Mouse (Mus musculus): ENCODE measurements around the gene Gm10803. TPM values are rescaled to one million over a fixed set of nuclear protein-coding genes. Genes with fewer than 3 reads are reported as not detected.
A peak's percentile ranks its signal among the peaks of the same experiment; 100 is the strongest.

The Gm10803 gene
- polyA plus RNA-seq, 1 experiment from 2014 or later: not detected

DNA sequence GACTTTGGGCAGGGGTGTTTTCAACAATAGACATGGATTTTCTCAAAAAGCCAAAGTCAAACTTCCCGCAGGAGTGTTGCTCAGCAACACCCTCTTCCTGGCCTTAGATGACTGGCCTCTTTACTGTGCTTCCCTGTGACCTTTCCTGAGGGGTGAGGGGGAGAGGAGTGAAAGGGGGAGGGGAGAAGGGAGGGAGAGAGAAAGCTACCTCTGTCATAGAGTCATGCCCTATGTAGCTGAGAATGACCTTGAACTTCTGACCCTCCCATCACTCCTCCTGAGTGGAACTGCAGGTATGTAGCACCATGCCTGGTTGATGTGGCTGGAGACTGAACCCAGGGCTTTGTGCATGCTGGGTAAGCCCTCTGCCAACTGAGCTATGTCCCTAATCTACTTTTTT lies 25.5 kb downstream of the Gm10803 start:
- 33% methylated on average over 1 of the region's 1 CpGs for WGBS
- Histone ChIP-seq H3K4me1 (ENCODE audit: insufficient read depth, low read depth, low read length) (no peaks in the 10 kb centered on the region), H3K9me3 (ENCODE audit: low read length) (no peaks in the 10 kb centered on the region), H3K9ac (replicated peaks; ENCODE audit: low read depth) (no peak overlapping the region), H3K27me3 (replicated peaks; ENCODE audit: insufficient read depth, low read length) (no peaks in the 10 kb centered on the region), H3K36me3 (ENCODE audit: insufficient read depth, low read length) (no peaks in the 10 kb centered on the region; the same call in 1 of the 2 replicates), H3K4me2 (replicated peaks; ENCODE audit: low read depth, low read length) (no peak overlapping the region), H3K27ac (ENCODE audit: low read length) (no peak overlapping the region), H3K4me3 (ENCODE audit: low read depth, low read length) (no peak overlapping the region)
- TF ChIP-seq EP300 (IDR thresholded peaks at IDR 0.05) (no peak), CTCF (IDR thresholded peaks at IDR 0.05) (no peak)
- DNase-seq (ENCODE audit: low spot score): no peak
- no peak for ATAC-seq

DNA sequence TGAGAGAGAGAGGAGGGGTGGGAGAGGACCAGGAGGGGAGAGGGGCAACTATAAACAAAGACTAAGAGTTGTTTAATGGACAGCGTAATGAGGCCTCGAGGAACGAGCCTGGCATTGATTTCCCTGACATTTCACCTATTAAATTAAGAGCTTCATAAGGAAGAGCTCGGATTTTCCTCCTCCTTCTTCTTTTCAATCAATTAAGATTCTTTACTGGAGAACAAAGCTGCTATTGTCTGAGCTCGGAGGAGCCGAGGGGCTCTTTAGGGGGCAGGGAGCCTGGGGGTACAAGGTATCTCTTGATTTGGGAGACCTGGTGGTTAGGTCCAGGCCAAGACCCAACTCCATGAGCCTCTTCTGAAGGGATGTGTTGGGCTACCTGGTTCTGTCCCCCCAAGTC lies 27.1 kb downstream of the Gm10803 start:
- no peak overlapping the region for H3K27ac ChIP-seq (ENCODE audit: low read length)
- no peak overlapping the region for H3K9ac ChIP-seq (replicated peaks; ENCODE audit: low read depth)
- no peak for TF ChIP-seq CTCF (IDR thresholded peaks at IDR 0.05)
- no peak for TF ChIP-seq EP300 (IDR thresholded peaks at IDR 0.05)
- no peak overlapping the region for H3K4me3 ChIP-seq (ENCODE audit: low read depth, low read length)
- 40% methylated on average over 6 of the region's 6 CpGs for WGBS
- H3K9me3 ChIP-seq (ENCODE audit: low read length): no peaks in the 10 kb centered on the region
- ATAC-seq (no peak), DNase-seq (ENCODE audit: low spot score) (no peak)
- no peak overlapping the region for H3K4me2 ChIP-seq (replicated peaks; ENCODE audit: low read depth, low read length)
- H3K27me3 ChIP-seq (replicated peaks; ENCODE audit: insufficient read depth, low read length): no peaks in the 10 kb centered on the region
- H3K36me3 ChIP-seq (ENCODE audit: insufficient read depth, low read length): no peaks in the 10 kb centered on the region
- no peaks in the 10 kb centered on the region for H3K4me1 ChIP-seq (ENCODE audit: insufficient read depth, low read depth, low read length)

GRCm38 (mm10) chr2:93589875-93590274 lies 29.5 kb downstream of the Gm10803 start:
- 51% methylated on average over 4 of the region's 4 CpGs for WGBS

DNA sequence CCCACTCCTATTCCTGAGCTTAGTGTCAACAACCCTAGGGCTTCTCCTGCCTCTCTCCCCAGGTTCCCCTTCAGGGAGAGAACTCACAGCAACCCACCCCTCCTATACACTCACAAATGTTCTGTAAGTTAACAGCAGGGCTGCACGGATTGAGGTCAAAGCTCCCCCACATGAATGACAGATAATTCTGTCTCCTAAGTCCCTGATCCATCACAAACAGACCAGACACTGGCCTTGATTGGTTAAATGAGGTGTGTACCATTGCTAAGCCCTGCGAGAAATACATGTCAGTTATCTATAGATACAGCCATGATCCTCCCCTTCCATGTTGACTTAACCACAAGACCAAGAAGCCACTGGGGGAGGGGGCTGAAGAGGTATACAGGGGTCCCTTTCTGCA lies 31.3 kb downstream of the Gm10803 start:
- H3K4me2 ChIP-seq (replicated peaks; ENCODE audit: low read depth, low read length): no peak overlapping the region

More at GRCm38 (mm10) chr2:93589875-93590274, 29.5 kb downstream of the Gm10803 start:
- peak; percentile 43 for DNase-seq (ENCODE audit: low spot score)
- Histone ChIP-seq H3K4me2 (replicated peaks; ENCODE audit: low read depth, low read length) (no peak overlapping the region), H3K4me3 (ENCODE audit: low read depth, low read length) (no peak overlapping the region), H3K9me3 (ENCODE audit: low read length) (no peaks in the 10 kb centered on the region), H3K9ac (replicated peaks; ENCODE audit: low read depth) (no peak overlapping the region), H3K36me3 (ENCODE audit: insufficient read depth, low read length) (no peaks in the 10 kb centered on the region), H3K27me3 (replicated peaks; ENCODE audit: insufficient read depth, low read length) (no peaks in the 10 kb centered on the region), H3K4me1 (ENCODE audit: insufficient read depth, low read depth, low read length) (no peaks in the 10 kb centered on the region), H3K27ac (ENCODE audit: low read length) (no peak overlapping the region)
- no peak for ATAC-seq
- TF ChIP-seq CTCF (IDR thresholded peaks at IDR 0.05) (no peak), EP300 (IDR thresholded peaks at IDR 0.05) (no peak)

DNA sequence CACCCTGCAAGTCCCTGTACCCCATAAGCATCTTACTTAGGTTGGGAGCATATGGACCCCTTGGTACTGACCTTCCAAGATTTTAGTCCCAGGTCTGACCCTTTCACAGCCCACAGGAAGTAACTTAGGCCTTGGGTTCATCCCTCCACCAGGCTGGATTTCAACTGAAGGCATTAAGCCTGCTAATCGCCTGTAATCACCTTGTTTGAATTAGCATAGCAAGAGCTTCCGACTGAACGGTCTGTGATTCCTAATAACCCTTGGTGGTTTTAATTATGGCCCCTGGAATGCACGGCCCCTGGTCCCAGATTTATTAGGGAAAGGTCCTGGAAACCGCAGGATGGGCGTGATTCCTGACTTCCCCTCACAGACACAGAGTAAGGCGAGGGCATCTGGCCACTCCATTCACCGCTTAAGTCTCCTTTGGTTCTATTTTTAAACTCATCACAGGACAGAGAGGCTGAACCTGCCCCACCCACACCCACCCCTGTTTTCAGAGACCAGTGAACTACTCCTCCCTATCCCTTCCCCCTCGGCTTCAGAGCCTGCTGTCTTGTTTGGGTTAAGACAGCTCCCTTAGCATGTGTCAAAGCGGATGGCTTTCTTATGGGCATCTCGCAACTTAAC lies 31.9 kb downstream of the Gm10803 start:
- H3K4me2 ChIP-seq (replicated peaks; ENCODE audit: low read depth, low read length): no peak overlapping the region
- DNase-seq (ENCODE audit: low spot score) (no peak), ATAC-seq (no peak)
- H3K27me3 ChIP-seq (replicated peaks; ENCODE audit: insufficient read depth, low read length): no peaks in the 10 kb centered on the region
- H3K36me3 ChIP-seq (ENCODE audit: insufficient read depth, low read length): no peaks in the 10 kb centered on the region
- H3K27ac ChIP-seq (ENCODE audit: low read length): no peak overlapping the region
- WGBS: 47% methylated on average over 11 of the region's 11 CpGs
- no peak overlapping the region for H3K9ac ChIP-seq (replicated peaks; ENCODE audit: low read depth)
- no peak overlapping the region for H3K4me3 ChIP-seq (ENCODE audit: low read depth, low read length)
- no peak for TF ChIP-seq CTCF (IDR thresholded peaks at IDR 0.05)
- no peak for TF ChIP-seq EP300 (IDR thresholded peaks at IDR 0.05)
- no peaks in the 10 kb centered on the region for H3K9me3 ChIP-seq (ENCODE audit: low read length)
- H3K4me1 ChIP-seq (ENCODE audit: insufficient read depth, low read depth, low read length): no peaks in the 10 kb centered on the region

More for the DNA sequence above, 31.3 kb downstream of the Gm10803 start:
- TF ChIP-seq EP300 (IDR thresholded peaks at IDR 0.05) (no peak), CTCF (IDR thresholded peaks at IDR 0.05) (no peak)
- DNase-seq (ENCODE audit: low spot score) (no peak), ATAC-seq (no peak)
- 42% methylated on average over 2 of the region's 2 CpGs for WGBS
- Histone ChIP-seq H3K4me3 (ENCODE audit: low read depth, low read length) (no peak overlapping the region), H3K36me3 (ENCODE audit: insufficient read depth, low read length) (no peaks in the 10 kb centered on the region), H3K27ac (ENCODE audit: low read length) (no peak overlapping the region), H3K27me3 (replicated peaks; ENCODE audit: insufficient read depth, low read length) (no peaks in the 10 kb centered on the region), H3K9ac (replicated peaks; ENCODE audit: low read depth) (no peak overlapping the region), H3K9me3 (ENCODE audit: low read length) (no peaks in the 10 kb centered on the region), H3K4me1 (ENCODE audit: insufficient read depth, low read depth, low read length) (no peaks in the 10 kb centered on the region)

DNA sequence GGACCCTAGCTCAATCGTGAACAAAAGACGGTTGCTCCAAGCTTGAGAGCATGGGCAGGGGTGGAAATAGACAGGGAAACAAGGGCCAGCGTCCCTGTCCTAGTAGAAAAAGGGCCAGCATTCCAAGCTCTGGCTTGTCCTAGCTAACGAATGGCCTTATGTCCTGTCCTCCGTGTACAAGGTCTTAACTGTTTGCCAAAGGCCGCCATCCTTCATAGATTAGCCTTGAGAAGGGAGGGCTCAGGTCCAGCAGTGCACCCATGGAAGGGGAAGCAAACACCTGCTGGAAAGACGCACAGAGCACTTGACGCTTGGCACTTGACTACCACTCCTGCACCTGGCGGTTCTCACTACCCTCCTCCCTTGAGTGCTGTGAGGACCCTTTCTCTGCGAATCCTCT lies 32.8 kb downstream of the Gm10803 start:
- WGBS: 53% methylated on average over 10 of the region's 10 CpGs

More for the DNA sequence above, 32.8 kb downstream of the Gm10803 start:
- H3K9me3 ChIP-seq (ENCODE audit: low read length): no peaks in the 10 kb centered on the region
- H3K9ac ChIP-seq (replicated peaks; ENCODE audit: low read depth): no peak overlapping the region
- no peak for DNase-seq (ENCODE audit: low spot score)
- H3K4me1 ChIP-seq (ENCODE audit: insufficient read depth, low read depth, low read length): no peaks in the 10 kb centered on the region
- no peaks in the 10 kb centered on the region for H3K36me3 ChIP-seq (ENCODE audit: insufficient read depth, low read length)
- ATAC-seq: no peak
- H3K4me3 ChIP-seq (ENCODE audit: low read depth, low read length): no peak overlapping the region
- no peak overlapping the region for H3K4me2 ChIP-seq (replicated peaks; ENCODE audit: low read depth, low read length)
- no peaks in the 10 kb centered on the region for H3K27me3 ChIP-seq (replicated peaks; ENCODE audit: insufficient read depth, low read length)
- H3K27ac ChIP-seq (ENCODE audit: low read length): no peak overlapping the region
- TF ChIP-seq CTCF (IDR thresholded peaks at IDR 0.05): no peak
- TF ChIP-seq EP300 (IDR thresholded peaks at IDR 0.05): no peak

All from lung, postnatal 0 days (tissue).